Comparison of ENCODE assay signal across 26 mouse cellular contexts in genomic region chr15:50524841-50525240, GRCm38 (mm10).
DNase-seq lines count a peak whose midpoint lies in the region; ATAC-seq and TF ChIP-seq lines count a peak whose summit lies in the region.
"Had no signal": no experiment of that assay in that cellular context is flagged by ENCODE, and none has a peak within 500 bp of the region (broad histone marks: within the 10 kb centered on the region; RNA-seq: fewer than 3 reads in every experiment).

No protein-coding gene starts in this region.

- no peak for TF ChIP-seq CTCF in lung, embryonic 14.5 days (IDR thresholded peaks at IDR 0.05; ENCODE audit: low read depth)

- 48% methylated on average over 2 of the region's 2 CpGs for WGBS in lung, embryonic 14.5 days
- WGBS in limb, embryonic 14.5 days: 33% methylated on average over 2 of the region's 2 CpGs

- H3K27me3 ChIP-seq in lung, embryonic 14.5 days (ENCODE audit: insufficient read depth, low read length): no peaks in the 10 kb centered on the region
- H3K27me3 ChIP-seq in limb, embryonic 14.5 days (ENCODE audit: control insufficient read depth, insufficient read depth, low read length): no peaks in the 10 kb centered on the region
- H3K27me3 ChIP-seq: CH12.LX; forebrain, embryonic 15.5 days; heart, embryonic 12.5 days; heart, embryonic 15.5 days; hindbrain, embryonic 13.5 days had no signal

- no peak for DNase-seq in frontal cortex, postnatal 25 days (ENCODE audit: low spot score in 2 of 2)
- peak; percentile 24 for DNase-seq in lung, embryonic 14.5 days
- DNase-seq in lung, postnatal 4 days: no peak
- peak; percentile 28 for DNase-seq in limb, embryonic 14.5 days (ENCODE audit: low spot score)
- DNase-seq in layer of hippocampus, postnatal 10 days (ENCODE audit: low spot score in 2 of 2): no peak
- no peak for DNase-seq in gastrocnemius, adult 18-20 months (ENCODE audit: low spot score)
- DNase-seq in ovary, postnatal 14 days (ENCODE audit: low spot score): no peak
- DNase-seq: adrenal gland, adult 2 months; adrenal gland, postnatal 14 days; B cell, adult 2 months; cerebellum, adult 18-20 months; cerebellum, adult 9-10 months; cerebellum, postnatal 14 days; gastrocnemius, postnatal 25 days; heart, adult 18-20 months; heart, postnatal 10 days; heart, postnatal 36 days had no signal

- H3K36me3 ChIP-seq in lung, embryonic 14.5 days (ENCODE audit: insufficient read depth): no peaks in the 10 kb centered on the region
- no peaks in the 10 kb centered on the region for H3K36me3 ChIP-seq in limb, embryonic 14.5 days (ENCODE audit: control insufficient read depth, insufficient read depth, low read length)
- H3K36me3 ChIP-seq: forebrain, embryonic 15.5 days; G1E; heart, embryonic 12.5 days; heart, embryonic 15.5 days; hindbrain, embryonic 10.5 days; hindbrain, embryonic 13.5 days had no signal

- H3K9me3 ChIP-seq in lung, embryonic 14.5 days (ENCODE audit: low read depth, low read length): no peaks in the 10 kb centered on the region
- H3K9me3 ChIP-seq in limb, embryonic 14.5 days (ENCODE audit: control insufficient read depth, low read length): no peaks in the 10 kb centered on the region
- H3K9me3 ChIP-seq: forebrain, embryonic 15.5 days; G1E; heart, embryonic 12.5 days; heart, embryonic 15.5 days; hindbrain, embryonic 10.5 days; hindbrain, embryonic 13.5 days had no signal

- H3K9ac ChIP-seq in lung, embryonic 14.5 days: no peak overlapping the region
- H3K9ac ChIP-seq in limb, embryonic 14.5 days (ENCODE audit: low read depth, low read length, severe bottlenecking): no peak overlapping the region
- H3K9ac ChIP-seq: forebrain, embryonic 15.5 days; heart, embryonic 12.5 days; heart, embryonic 15.5 days; hindbrain, embryonic 13.5 days had no signal

- no peak overlapping the region for H3K4me2 ChIP-seq in lung, embryonic 14.5 days
- no peak overlapping the region for H3K4me2 ChIP-seq in limb, embryonic 14.5 days (replicated peaks; ENCODE audit: low read depth, low read length, severe bottlenecking)
- H3K4me2 ChIP-seq: forebrain, embryonic 15.5 days; heart, embryonic 12.5 days; heart, embryonic 15.5 days; hindbrain, embryonic 13.5 days had no signal

- no peak overlapping the region for H3K27ac ChIP-seq in lung, embryonic 14.5 days (ENCODE audit: low read depth)
- H3K27ac ChIP-seq in limb, embryonic 14.5 days (replicated peaks; ENCODE audit: low read depth, low read length): no peak overlapping the region
- H3K27ac ChIP-seq: forebrain, embryonic 15.5 days; heart, embryonic 15.5 days; hindbrain, embryonic 10.5 days; hindbrain, embryonic 13.5 days had no signal

- TF ChIP-seq POLR2A in limb, embryonic 14.5 days (IDR thresholded peaks at IDR 0.05; ENCODE audit: borderline replicate concordance, extremely low read depth, insufficient read depth, insufficient read length): no peak

- no peaks in the 10 kb centered on the region for H3K4me1 ChIP-seq in lung, embryonic 14.5 days (ENCODE audit: insufficient read depth)
- no peaks in the 10 kb centered on the region for H3K4me1 ChIP-seq in limb, embryonic 14.5 days (ENCODE audit: control insufficient read depth, insufficient read depth, low read length)
- H3K4me1 ChIP-seq: forebrain, embryonic 15.5 days; heart, embryonic 12.5 days; heart, embryonic 15.5 days; hindbrain, embryonic 10.5 days; hindbrain, embryonic 13.5 days had no signal

- ATAC-seq in frontal cortex, adult (ENCODE audit: low TSS enrichment): peak; percentile 50
- ATAC-seq in lung, embryonic 14.5 days (ENCODE audit: insufficient read depth): no peak
- no peak for ATAC-seq in limb, embryonic 14.5 days (ENCODE audit: low FRiP score, low read depth)
- ATAC-seq: forebrain, embryonic 15.5 days; hindbrain, embryonic 16.5 days had no signal

- no peak overlapping the region for H3K4me3 ChIP-seq in lung, embryonic 14.5 days (ENCODE audit: low read depth, low read length)
- H3K4me3 ChIP-seq in limb, embryonic 14.5 days (replicated peaks; ENCODE audit: low read length): no peak overlapping the region
- H3K4me3 ChIP-seq: forebrain, embryonic 15.5 days; heart, embryonic 12.5 days; heart, embryonic 15.5 days; hindbrain, embryonic 10.5 days; hindbrain, embryonic 13.5 days had no signal

Comparison
In these comparisons a context has a peak if more than half of its experiments do, and no peak if none do; other contexts are left out.
1. DNase-seq: peak in lung, embryonic 14.5 days (single experiment) and limb, embryonic 14.5 days (single experiment); none in frontal cortex, postnatal 25 days (0 of 2), lung, postnatal 4 days (0 of 2), layer of hippocampus, postnatal 10 days (0 of 2), gastrocnemius, adult 18-20 months (single experiment) and ovary, postnatal 14 days (single experiment).